Mouse (Mus musculus): ENCODE data around the gene Ndrg3.

DNA sequence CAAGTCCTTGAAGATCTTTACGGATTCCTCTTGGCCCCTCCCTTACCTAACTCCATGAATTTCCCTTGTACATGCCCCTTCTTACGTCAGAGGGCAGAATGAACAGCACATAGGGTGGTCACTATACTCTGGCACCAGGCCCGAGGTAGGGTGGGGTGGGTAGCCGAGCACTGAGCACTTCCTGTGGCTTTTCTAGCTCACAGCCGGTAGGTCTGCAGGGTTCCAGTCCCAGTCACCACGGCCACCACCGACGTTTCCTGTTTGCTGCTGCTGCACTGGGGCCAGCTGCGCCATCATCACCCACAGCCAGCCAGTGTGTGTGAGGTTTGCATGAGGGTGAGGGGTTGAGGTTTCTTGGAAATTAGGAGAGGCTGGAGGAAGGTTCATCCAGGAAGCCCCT is 114.1 kb downstream of the Ndrg3 start:
- TF ChIP-seq CTCF (IDR thresholded peaks at IDR 0.05; ENCODE audit: insufficient read depth, low read length) (no peak), POLR2A (IDR thresholded peaks at IDR 0.05; ENCODE audit: borderline replicate concordance, extremely low read depth, low read depth, low read length) (no peak)

Measured in lung, adult 2 months (tissue).